Mouse (Mus musculus) lung, postnatal 36 days (tissue): ENCODE measurements around the gene Hspe1.
"Not testable (repeated sequence)": the region's sequence is repeated elsewhere in the genome, so short reads cannot be mapped to it uniquely, and the experiment has no call there.

Source experiments
- DNase-seq: peaks from one replicate; pipeline ENCODE4 v3.0.0; 2022; ENCODE audit warnings: mixed read lengths

Hspe1 gene

GRCm38 (mm10) chr1:55087932-55088610 is at the start of gene Hspe1, which contains the start of gene Hspd1:
TSS of gene Hspe1 (plus strand) at chr1:55088132.
TSS of gene Hspd1 (minus strand) at chr1:55088243.
- peak; percentile 99 for DNase-seq

- DNase-seq: no peak
Measured at GRCm38 (mm10) chr1:55039944-55040343, 48.0 kb upstream of the Hspe1 start.

- DNase-seq: no peak
Measured at GRCm38 (mm10) chr1:55041691-55042090, 46.2 kb upstream of the Hspe1 start.

- DNase-seq: no peak
Measured at GRCm38 (mm10) chr1:55042246-55042645, 45.7 kb upstream of the Hspe1 start.

GRCm38 (mm10) chr1:55043164-55043563 is 44.8 kb upstream of the Hspe1 start:
- DNase-seq: no peak

- DNase-seq: no peak
Measured at GRCm38 (mm10) chr1:55048841-55049587, 38.9 kb upstream of the Hspe1 start.

- DNase-seq: no peak
Measured at GRCm38 (mm10) chr1:55051671-55052070, 36.3 kb upstream of the Hspe1 start.

GRCm38 (mm10) chr1:55052355-55052953 is 35.5 kb upstream of the Hspe1 start, which contains the start of gene Coq10b:
TSS of gene Coq10b (plus strand) at chr1:55052770.
- peak; percentile 99 for DNase-seq

- DNase-seq: peak; percentile 89
Measured at GRCm38 (mm10) chr1:55053005-55053404, 34.9 kb upstream of the Hspe1 start.

GRCm38 (mm10) chr1:55053596-55053995 is 34.3 kb upstream of the Hspe1 start:
- no peak for DNase-seq

GRCm38 (mm10) chr1:55055322-55056115 is 32.4 kb upstream of the Hspe1 start:
- peak; percentile 4 for DNase-seq

GRCm38 (mm10) chr1:55058383-55058782 is 29.5 kb upstream of the Hspe1 start:
- DNase-seq: not testable (repeated sequence)

- DNase-seq: no peak
Measured at GRCm38 (mm10) chr1:55061099-55061498, 26.8 kb upstream of the Hspe1 start.

- no peak for DNase-seq
Measured at GRCm38 (mm10) chr1:55061772-55062171, 26.2 kb upstream of the Hspe1 start.

- DNase-seq: not testable (repeated sequence)
Measured at GRCm38 (mm10) chr1:55072328-55072727, 15.6 kb upstream of the Hspe1 start.

- DNase-seq: no peak
Measured at GRCm38 (mm10) chr1:55074757-55075156, 13.2 kb upstream of the Hspe1 start.

GRCm38 (mm10) chr1:55075652-55076394 is 12.1 kb upstream of the Hspe1 start:
- no peak for DNase-seq

GRCm38 (mm10) chr1:55076395-55076743 is 11.6 kb upstream of the Hspe1 start:
- DNase-seq: no peak

- peak; percentile 38 for DNase-seq
Measured at GRCm38 (mm10) chr1:55076849-55077516, 10.9 kb upstream of the Hspe1 start.

GRCm38 (mm10) chr1:55079677-55080076 is 8.3 kb upstream of the Hspe1 start:
- DNase-seq: no peak

GRCm38 (mm10) chr1:55082106-55082505 is 5.8 kb upstream of the Hspe1 start:
- DNase-seq: no peak
